8 mouse cellular contexts compared by ENCODE assay signal in the genomic region with DNA sequence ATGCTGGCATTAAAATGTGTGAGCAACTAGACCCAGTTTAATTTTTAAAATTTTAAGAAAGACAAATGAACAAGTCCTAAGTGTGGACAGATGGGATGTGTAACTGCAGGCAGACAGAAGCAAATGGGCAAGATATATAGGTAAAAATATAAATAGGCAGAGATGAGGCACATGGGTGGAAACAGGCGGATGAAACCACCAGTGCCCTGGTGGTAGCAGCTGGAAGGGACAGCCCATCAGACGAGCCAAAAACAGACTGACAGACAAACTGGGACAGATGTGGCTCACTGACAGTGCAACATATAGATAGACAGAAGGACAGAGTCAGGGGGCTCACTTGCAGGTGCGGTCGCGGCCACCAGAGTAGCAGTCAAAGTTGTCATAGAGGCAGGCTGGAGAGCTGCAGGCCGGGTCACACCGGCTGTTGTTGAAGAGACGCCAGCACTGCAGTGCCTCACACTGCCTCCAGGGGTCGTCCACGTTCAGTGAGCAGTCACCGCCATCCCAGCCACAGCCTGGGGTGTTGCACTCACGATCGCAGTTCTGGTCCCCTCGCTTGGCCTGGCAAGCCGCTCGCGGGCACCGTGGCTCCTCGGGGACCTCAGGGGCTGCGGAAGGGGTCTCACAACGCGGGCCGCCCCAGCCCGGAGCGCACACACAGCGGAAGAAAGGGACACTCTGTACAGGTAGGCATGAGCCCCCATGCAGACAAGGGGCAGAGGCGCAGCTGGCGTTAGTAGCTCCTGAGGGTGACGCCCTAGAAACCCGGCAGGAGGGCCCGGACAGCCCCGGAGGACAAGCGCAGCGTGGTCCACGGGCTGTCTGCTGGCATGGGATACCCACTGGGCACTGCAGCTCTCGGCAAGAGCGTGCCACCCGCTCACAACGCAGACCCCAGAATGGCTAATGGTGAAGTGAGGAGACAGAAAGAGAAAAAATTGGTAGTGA. TPM values are rescaled to one million over a fixed set of nuclear protein-coding genes. Genes with fewer than 3 reads are reported as not detected.
A peak's percentile ranks its signal among the peaks of the same experiment; 100 is the strongest.
DNase-seq lines count a peak whose midpoint lies in the region; ATAC-seq and TF ChIP-seq lines count a peak whose summit lies in the region.

No protein-coding gene starts in this region.

- no peak overlapping the region for H3K27ac ChIP-seq in forebrain, embryonic 15.5 days (replicated peaks)
- H3K27ac ChIP-seq in thymus, adult 2 months (ENCODE audit: control insufficient read depth, insufficient read depth, low read length): no peak overlapping the region

- no peak for TF ChIP-seq POLR2A in lung, adult 2 months (IDR thresholded peaks at IDR 0.05; ENCODE audit: borderline replicate concordance, extremely low read depth, low read depth, low read length)
- TF ChIP-seq POLR2A in thymus, adult 2 months (IDR thresholded peaks at IDR 0.05; ENCODE audit: control insufficient read depth, extremely low read depth, insufficient read depth, low read length, poor library complexity): 0 out of 2 replicates have a peak, but pooled peaks have one; percentile 23

- DNase-seq in ES-CJ7 (ENCODE audit: low read depth, low spot score): peak; percentile 83
- DNase-seq in cerebellum, adult 11 months: peak; percentile 72
- DNase-seq in heart, postnatal 25 days (ENCODE audit: low spot score): peak; percentile 68
- peak; percentile 52 to 84 for DNase-seq in layer of hippocampus, adult 18-20 months (ENCODE audit: low spot score in 2 of 2)
- DNase-seq in lung, adult 2 months: peak; percentile 84
- peak; percentile 87 for DNase-seq in thymus, adult 2 months

- peak overlapping the region; percentile 32 for H3K4me3 ChIP-seq in forebrain, embryonic 15.5 days
- no peak overlapping the region for H3K4me3 ChIP-seq in lung, adult 2 months (replicated peaks; ENCODE audit: extremely low read depth, low read depth, low read length)
- H3K4me3 ChIP-seq in thymus, adult 2 months (ENCODE audit: control insufficient read depth, insufficient read depth, low read length): no peak overlapping the region

- no peaks in the 10 kb centered on the region for H3K9me3 ChIP-seq in forebrain, embryonic 15.5 days

- TF ChIP-seq CTCF in lung, adult 2 months (IDR thresholded peaks at IDR 0.05; ENCODE audit: insufficient read depth, low read length): peak; percentile 59
- peak; percentile 81 for TF ChIP-seq CTCF in thymus, adult 2 months (IDR thresholded peaks at IDR 0.05; ENCODE audit: borderline replicate concordance, control insufficient read depth, extremely low read depth, insufficient read depth, low read length, poor library complexity)

- peak overlapping the region; percentile 39 for H3K9ac ChIP-seq in forebrain, embryonic 15.5 days (replicated peaks)

- H3K36me3 ChIP-seq in forebrain, embryonic 15.5 days: peaks cover 3% of the 10 kb centered on the region; the same call in 1 of the 2 replicates
- H3K36me3 ChIP-seq in thymus, adult 2 months (ENCODE audit: control insufficient read depth, insufficient read depth, low read length): peaks cover 12% of the 10 kb centered on the region; the same call in 1 of the 2 replicates

- H3K4me1 ChIP-seq in forebrain, embryonic 15.5 days: peaks cover 10% of the 10 kb centered on the region
- H3K4me1 ChIP-seq in lung, adult 2 months (ENCODE audit: control insufficient read depth, insufficient read depth, low read length): no peaks in the 10 kb centered on the region
- H3K4me1 ChIP-seq in thymus, adult 2 months (replicated peaks; ENCODE audit: control insufficient read depth, insufficient read depth, low read length): peaks cover 4% of the 10 kb centered on the region; the same call in 1 of the 2 replicates

- intact Hi-C loops in heart, postnatal 25 days (cut with DNase I): loop anchor here (5.0 kb wide), 2 partner anchors 66 to 349 kb away; no protein-coding TSS in a partner anchor

- peak overlapping the region; percentile 53 for H3K4me2 ChIP-seq in forebrain, embryonic 15.5 days (replicated peaks)

- ATAC-seq in forebrain, embryonic 15.5 days (replicated peaks): peak; percentile 80
- peak; percentile 68 for ATAC-seq in neutrophil, adult 5-6 weeks (ENCODE audit: extremely low read depth, insufficient number of reproducible peaks, low FRiP score, poor library complexity, severe bottlenecking)

- no peaks in the 10 kb centered on the region for H3K27me3 ChIP-seq in forebrain, embryonic 15.5 days
- no peaks in the 10 kb centered on the region for H3K27me3 ChIP-seq in thymus, adult 2 months (ENCODE audit: control insufficient read depth, insufficient read depth, low read length)

- WGBS in forebrain, embryonic 15.5 days: 23% methylated on average over 39 of the region's 39 CpGs
- WGBS in lung, adult 2 months: 28% methylated on average over 39 of the region's 39 CpGs
- WGBS in thymus, adult 2 months: 34% methylated on average over 39 of the region's 39 CpGs

RNA-seq across cellular contexts. Expression of gene Notch3, which starts 23.5 kb away (rescaled TPM):
- 5.6 and 5.8 TPM in 2 replicates for polyA plus RNA-seq in forebrain, embryonic 15.5 days (2015; fragmentation: Nextera tagmentation; extraction: Ambion mirVana)
- total RNA-seq in heart, postnatal 25 days (2021): 10 to 100 TPM; 23.4 to 31.1 TPM
- total RNA-seq in layer of hippocampus, adult 18-20 months (2021): 1 to 10 TPM; 4.4 to 5.0 TPM
- 98.6 and 107 TPM in 2 replicates for polyA plus RNA-seq in lung, adult 2 months (2012; rRNA removed)
- not detected in 2 replicates for total RNA-seq in neutrophil, adult 5-6 weeks (2017)
- polyA plus RNA-seq in thymus, adult 2 months (2012; rRNA removed): 63.0 and 72.7 TPM in 2 replicates

RNA-seq across cellular contexts. Expression of gene Ephx3, which starts 46.2 kb away (rescaled TPM):
- 0.17 and 0.20 TPM in 2 replicates for polyA plus RNA-seq in forebrain, embryonic 15.5 days (2015; fragmentation: Nextera tagmentation; extraction: Ambion mirVana)
- total RNA-seq in heart, postnatal 25 days (2021): 1 to 10 TPM; 1.3 TPM
- total RNA-seq in layer of hippocampus, adult 18-20 months (2021): under 1 TPM; 0.30 TPM
- 3.3 and 16.6 TPM in 2 replicates for polyA plus RNA-seq in lung, adult 2 months (2012; rRNA removed)
- 0.37 and 0.58 TPM in 2 replicates for total RNA-seq in neutrophil, adult 5-6 weeks (2017)
- 1.9 and 2.0 TPM in 2 replicates for polyA plus RNA-seq in thymus, adult 2 months (2012; rRNA removed)

Comparison
In these comparisons a context has a peak if more than half of its experiments do, and no peak if none do; other contexts are left out.
1. RNA of gene Notch3, which starts 23.5 kb away (total RNA-seq): 23.4 to 31.1 TPM in heart, postnatal 25 days; 4.4 to 5.0 TPM in layer of hippocampus, adult 18-20 months and not detected in neutrophil, adult 5-6 weeks; every median in the first group is over 4 times any median in the second.
2. Peak in every context shown above with its lines, with median percentiles within 50 percentile points of each other: DNase-seq.